Mouse (Mus musculus) testis, postnatal 10 days (tissue): ENCODE measurements around the gene Gm20388.

Experiments used
- DNase-seq: peaks from one replicate; pipeline ENCODE4 v3.0.0; 2021; ENCODE audit warnings: low spot score

Gm20388 gene

GRCm38 (mm10) chr8:121953821-121954545 lies 2043.3 kb downstream of the Gm20388 start:
- DNase-seq: no peak

- no peak for DNase-seq
These were observed 2044.4 kb downstream of the Gm20388 start for GRCm38 (mm10) chr8:121954981-121955555.

- no peak for DNase-seq
These were observed 2045.3 kb downstream of the Gm20388 start for GRCm38 (mm10) chr8:121955825-121956500.

- DNase-seq: no peak
These were observed 2047.8 kb downstream of the Gm20388 start for GRCm38 (mm10) chr8:121958395-121958794.

- DNase-seq: no peak
These were observed 2052.3 kb downstream of the Gm20388 start for GRCm38 (mm10) chr8:121962892-121963291.

GRCm38 (mm10) chr8:121964716-121965512 lies 2054.3 kb downstream of the Gm20388 start:
- DNase-seq: no peak

- DNase-seq: no peak
These were observed 2055.5 kb downstream of the Gm20388 start for GRCm38 (mm10) chr8:121966110-121966509.

- no peak for DNase-seq
These were observed 2056.2 kb downstream of the Gm20388 start for GRCm38 (mm10) chr8:121966714-121967448.

GRCm38 (mm10) chr8:121967977-121968376 lies 2057.3 kb downstream of the Gm20388 start:
- no peak for DNase-seq

GRCm38 (mm10) chr8:121968542-121968941 lies 2057.9 kb downstream of the Gm20388 start:
- no peak for DNase-seq

GRCm38 (mm10) chr8:121970225-121970624 lies 2059.6 kb downstream of the Gm20388 start:
- no peak for DNase-seq

GRCm38 (mm10) chr8:121971488-121972058 lies 2060.9 kb downstream of the Gm20388 start:
- no peak for DNase-seq

GRCm38 (mm10) chr8:121973906-121974305 lies 2063.3 kb downstream of the Gm20388 start:
- no peak for DNase-seq

GRCm38 (mm10) chr8:121977819-121978590 lies 2067.4 kb downstream of the Gm20388 start:
- DNase-seq: no peak

- DNase-seq: no peak
These were observed 2068.0 kb downstream of the Gm20388 start for GRCm38 (mm10) chr8:121978670-121979069.

- no peak for DNase-seq
These were observed 2070.3 kb downstream of the Gm20388 start for GRCm38 (mm10) chr8:121980792-121981519.

- DNase-seq: no peak
These were observed 2070.9 kb downstream of the Gm20388 start for GRCm38 (mm10) chr8:121981520-121981895.

GRCm38 (mm10) chr8:121985673-121986072 lies 2075.0 kb downstream of the Gm20388 start:
- DNase-seq: no peak

- no peak for DNase-seq
These were observed 2077.3 kb downstream of the Gm20388 start for GRCm38 (mm10) chr8:121987892-121988291.
